Mouse (Mus musculus): ENCODE results near the gene RPS10-NUDT3.

Gene RPS10-NUDT3

GRCm38 (mm10) chr17:27634871-27635574 lies at the start of gene RPS10-NUDT3:
Gene RPS10-NUDT3, minus strand, starts transcription at chr17:27635222.
- DNase-seq (ENCODE audit: low spot score): peak; percentile 53

GRCm38 (mm10) chr17:27678924-27679813 lies 44.1 kb upstream of the RPS10-NUDT3 start:
- no peak for DNase-seq (ENCODE audit: low spot score)

- DNase-seq (ENCODE audit: low spot score): no peak
Observed at GRCm38 (mm10) chr17:27677756-27678155, 42.7 kb upstream of the RPS10-NUDT3 start.

- no peak for DNase-seq (ENCODE audit: low spot score)
Observed at GRCm38 (mm10) chr17:27676270-27676669, 41.2 kb upstream of the RPS10-NUDT3 start.

- no peak for DNase-seq (ENCODE audit: low spot score)
Observed at GRCm38 (mm10) chr17:27675453-27675852, 40.4 kb upstream of the RPS10-NUDT3 start.

- no peak for DNase-seq (ENCODE audit: low spot score)
Observed at GRCm38 (mm10) chr17:27673945-27674344, 38.9 kb upstream of the RPS10-NUDT3 start.

GRCm38 (mm10) chr17:27671720-27672119 lies 36.7 kb upstream of the RPS10-NUDT3 start:
- no peak for DNase-seq (ENCODE audit: low spot score)

- no peak for DNase-seq (ENCODE audit: low spot score)
Observed at GRCm38 (mm10) chr17:27658767-27659166, 23.7 kb upstream of the RPS10-NUDT3 start.

GRCm38 (mm10) chr17:27657123-27657522 lies 22.1 kb upstream of the RPS10-NUDT3 start:
- no peak for DNase-seq (ENCODE audit: low spot score)

- no peak for DNase-seq (ENCODE audit: low spot score)
Observed at GRCm38 (mm10) chr17:27656414-27656813, 21.4 kb upstream of the RPS10-NUDT3 start.

- no peak for DNase-seq (ENCODE audit: low spot score)
Observed at GRCm38 (mm10) chr17:27656011-27656399, 21.0 kb upstream of the RPS10-NUDT3 start.

- DNase-seq (ENCODE audit: low spot score): no peak
Observed at GRCm38 (mm10) chr17:27655089-27656010, 20.3 kb upstream of the RPS10-NUDT3 start, which contains the start of gene Pacsin1. Gene Pacsin1, plus strand, starts transcription at chr17:27655509.

- no peak for DNase-seq (ENCODE audit: low spot score)
Observed at GRCm38 (mm10) chr17:27653253-27653959, 18.4 kb upstream of the RPS10-NUDT3 start.

GRCm38 (mm10) chr17:27652046-27652790 lies 17.2 kb upstream of the RPS10-NUDT3 start:
- DNase-seq (ENCODE audit: low spot score): no peak

GRCm38 (mm10) chr17:27650586-27650985 lies 15.6 kb upstream of the RPS10-NUDT3 start:
- DNase-seq (ENCODE audit: low spot score): no peak

- DNase-seq (ENCODE audit: low spot score): no peak
Observed at GRCm38 (mm10) chr17:27650160-27650559, 15.1 kb upstream of the RPS10-NUDT3 start.

- no peak for DNase-seq (ENCODE audit: low spot score)
Observed at GRCm38 (mm10) chr17:27645807-27646206, 10.8 kb upstream of the RPS10-NUDT3 start.

- DNase-seq (ENCODE audit: low spot score): no peak
Observed at GRCm38 (mm10) chr17:27644572-27644971, 9.6 kb upstream of the RPS10-NUDT3 start.

- DNase-seq (ENCODE audit: low spot score): no peak
Observed at GRCm38 (mm10) chr17:27643756-27644155, 8.7 kb upstream of the RPS10-NUDT3 start.

- DNase-seq (ENCODE audit: low spot score): no peak
Observed at GRCm38 (mm10) chr17:27643101-27643500, 8.1 kb upstream of the RPS10-NUDT3 start.

Data from urinary bladder, postnatal 10 days (tissue).